Mouse (Mus musculus): ENCODE measurements around the gene Rab1a. TPM values are rescaled to one million over a fixed set of nuclear protein-coding genes. Genes with fewer than 3 reads are reported as not detected.
"Not testable (repeated sequence)": the region's sequence is repeated elsewhere in the genome, so short reads cannot be mapped to it uniquely, and the experiment has no call there.

Rab1a gene
- total RNA-seq, 2 experiments from 2014 or later: 103 to 110 TPM

DNA sequence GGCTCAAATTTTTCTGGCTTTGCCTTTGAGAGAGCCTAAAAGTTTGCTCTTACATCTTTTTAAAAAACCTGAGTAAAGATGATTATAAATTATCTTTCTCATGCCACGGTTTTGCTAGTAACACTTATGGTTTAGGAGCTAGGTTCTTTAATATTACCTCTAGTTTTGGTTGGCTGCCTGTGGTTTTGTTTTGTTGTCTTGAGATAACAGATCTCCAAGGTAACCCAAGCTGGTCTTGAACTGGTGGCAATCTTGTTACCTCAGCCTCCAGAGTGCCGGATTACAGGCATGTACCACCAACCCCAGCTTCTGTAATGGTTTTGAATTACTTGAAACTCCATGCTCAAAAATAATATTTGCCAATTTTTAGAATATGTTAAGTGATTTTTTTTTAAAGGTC is 10.6 kb downstream of the Rab1a start:
- no peak for DNase-seq
- intact Hi-C loops (cut with DNase I; ENCODE audit: low total_unique reads): no loop called here

DNA sequence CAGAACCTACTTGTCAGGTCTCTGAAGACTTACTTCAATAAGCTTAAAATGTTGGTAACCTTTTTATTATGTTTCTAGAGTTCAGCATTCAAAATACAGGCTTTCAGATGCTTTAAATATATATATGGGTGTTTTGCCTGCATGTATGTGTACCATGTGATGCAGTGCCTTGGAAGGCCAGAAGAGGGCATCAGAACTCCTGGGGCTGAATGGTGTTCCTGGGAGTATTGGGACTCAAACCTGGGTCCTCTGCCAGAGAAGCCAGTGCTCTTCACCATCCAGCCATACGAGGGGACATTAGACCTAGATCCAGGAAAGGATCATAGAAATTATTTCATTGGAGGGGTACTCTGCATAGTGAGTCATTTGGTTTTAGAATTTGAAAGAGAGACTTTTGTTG is 13.5 kb downstream of the Rab1a start:
- no peak for DNase-seq
- intact Hi-C loops (cut with DNase I; ENCODE audit: low total_unique reads): no loop called here

DNA sequence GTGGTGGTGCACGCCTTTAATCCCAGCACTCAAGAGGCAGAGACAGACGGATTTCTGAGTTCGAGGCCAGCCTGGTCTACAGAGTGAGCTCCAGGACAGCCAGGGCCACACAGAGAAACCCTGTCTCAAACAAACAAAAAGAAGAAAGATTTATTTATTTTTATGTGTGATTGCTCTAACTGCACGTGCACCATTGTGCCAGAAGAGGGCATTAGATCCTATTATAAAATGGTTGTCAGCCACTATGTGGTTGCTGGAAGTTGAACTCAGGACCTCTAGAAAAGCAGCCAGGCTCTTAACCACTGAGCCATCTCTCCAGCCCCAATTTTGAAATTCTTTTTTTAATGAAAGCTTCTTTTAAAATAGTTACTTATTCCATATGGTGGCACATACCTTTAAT is 15.2 kb downstream of the Rab1a start:
- intact Hi-C loops (cut with DNase I; ENCODE audit: low total_unique reads): no loop called here
- DNase-seq: no peak

DNA sequence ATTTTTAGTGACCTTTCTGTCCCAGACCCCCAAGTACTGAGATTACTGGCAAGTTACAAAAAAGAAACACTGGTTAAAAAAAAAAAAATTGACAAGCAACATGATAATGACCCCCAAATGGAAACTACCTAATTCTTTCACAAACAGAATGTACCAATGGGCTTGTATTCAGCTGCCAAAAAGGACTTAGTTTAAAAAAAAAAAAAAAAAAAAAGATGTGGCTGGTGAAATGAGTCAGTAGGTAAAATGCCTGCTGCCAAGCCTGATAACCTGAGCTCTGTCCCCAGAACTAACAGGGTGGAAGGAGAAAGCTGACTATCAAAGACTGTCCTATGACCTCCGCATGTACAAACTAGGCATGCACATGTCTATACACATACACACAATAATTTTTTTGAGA is 16.0 kb downstream of the Rab1a start:
- intact Hi-C loops (cut with DNase I; ENCODE audit: low total_unique reads): no loop called here
- no peak for DNase-seq

DNA sequence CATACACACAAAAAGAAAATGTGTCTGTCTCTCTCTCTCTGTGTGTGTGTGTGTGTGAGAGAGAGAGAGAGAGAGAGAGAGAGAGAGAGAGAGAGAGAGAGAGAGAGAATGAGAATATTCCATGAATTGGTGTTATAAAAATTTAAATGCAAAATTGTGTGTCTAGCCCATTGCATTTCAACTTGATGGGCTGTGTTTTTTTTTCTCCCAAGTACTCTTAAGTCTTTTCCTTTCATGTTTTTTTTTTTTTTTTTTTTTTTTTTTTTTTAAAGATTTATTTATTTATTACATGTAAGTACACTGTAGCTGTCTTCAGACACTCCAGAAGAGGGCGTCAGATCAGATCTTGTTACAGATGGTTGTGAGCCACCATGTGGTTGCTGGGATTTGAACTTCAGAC is 20.4 kb downstream of the Rab1a start:
- DNase-seq; intact Hi-C loops (cut with DNase I; ENCODE audit: low total_unique reads): not testable (repeated sequence)

DNA sequence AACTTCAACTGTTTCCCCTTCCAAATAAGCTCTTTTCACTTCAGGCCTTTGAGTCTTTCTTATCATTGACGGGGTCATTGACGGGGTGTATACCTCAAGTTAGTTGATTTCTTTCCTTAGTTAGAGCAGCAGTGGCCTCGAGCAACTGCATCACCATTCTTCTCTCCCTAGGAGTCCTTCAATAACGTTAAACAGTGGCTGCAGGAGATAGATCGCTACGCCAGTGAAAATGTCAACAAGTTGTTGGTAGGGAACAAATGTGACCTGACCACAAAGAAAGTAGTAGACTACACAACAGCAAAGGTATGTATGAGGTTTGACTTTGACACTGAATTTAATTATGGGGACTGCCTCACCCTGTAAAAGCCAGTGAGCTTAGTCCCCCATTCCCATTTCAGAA is 23.0 kb downstream of the Rab1a start:
- intact Hi-C loops (cut with DNase I; ENCODE audit: low total_unique reads): no loop called here
- no peak for DNase-seq

DNA sequence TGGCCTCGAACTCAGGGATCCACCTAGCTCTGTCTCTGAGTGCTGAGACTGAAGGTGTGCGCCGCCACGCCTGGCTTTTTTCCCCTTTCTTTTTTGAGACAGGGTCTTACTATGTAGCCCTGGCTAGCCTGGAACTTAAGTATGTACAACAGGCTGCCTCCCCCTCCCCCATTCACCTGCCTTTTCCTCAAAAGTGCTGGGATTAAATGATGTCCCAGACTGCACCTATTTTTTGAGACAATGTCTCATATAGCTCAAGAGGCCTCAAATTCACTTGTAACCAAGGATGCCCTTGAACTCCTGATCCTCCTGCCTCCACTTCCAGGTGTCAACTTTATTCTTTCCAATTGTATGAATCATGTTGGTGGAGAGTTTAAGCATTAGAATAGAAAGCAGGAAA is 24.7 kb downstream of the Rab1a start:
- no peak for DNase-seq
- intact Hi-C loops (cut with DNase I; ENCODE audit: low total_unique reads): no loop called here

DNA sequence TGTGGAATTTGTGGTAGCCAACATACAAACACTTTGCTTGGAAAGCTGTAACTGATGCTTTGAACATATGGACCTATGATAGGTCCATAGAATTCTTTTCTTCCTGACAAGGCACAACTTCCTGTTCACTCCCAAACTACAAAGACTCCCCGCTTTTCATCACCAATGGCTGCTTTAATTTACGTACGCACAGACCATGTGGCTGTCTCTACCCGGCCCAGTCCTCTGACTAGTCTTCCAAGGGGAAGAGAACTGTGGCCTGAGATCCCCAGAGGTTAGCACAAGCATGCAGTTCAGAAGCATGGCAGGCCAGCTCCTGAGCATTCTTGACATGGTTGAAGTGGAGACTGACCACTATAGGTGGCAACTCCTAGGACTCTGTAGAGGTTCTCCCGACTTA is 27.4 kb downstream of the Rab1a start:
- intact Hi-C loops (cut with DNase I; ENCODE audit: low total_unique reads): no loop called here
- no peak for DNase-seq

DNA sequence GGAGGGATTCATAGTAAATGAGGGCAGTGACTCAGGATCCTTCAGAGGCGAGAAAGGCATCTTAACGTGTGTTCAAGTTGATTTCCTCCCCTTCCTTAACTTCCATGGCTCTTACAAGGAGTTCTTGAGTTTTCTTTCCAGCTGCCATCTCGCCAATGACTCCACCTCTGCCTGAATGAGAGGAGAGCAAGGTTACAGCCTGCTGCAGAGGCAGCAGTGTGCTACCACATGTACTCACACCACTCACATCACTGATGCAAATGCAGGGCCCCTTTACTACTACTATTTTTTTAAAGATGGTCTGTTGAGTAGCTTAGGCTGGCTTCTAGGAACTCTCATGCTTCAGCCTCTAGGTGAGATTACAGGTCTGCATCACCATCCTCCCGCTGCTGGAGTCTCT is 28.1 kb downstream of the Rab1a start:
- DNase-seq: no peak

DNA sequence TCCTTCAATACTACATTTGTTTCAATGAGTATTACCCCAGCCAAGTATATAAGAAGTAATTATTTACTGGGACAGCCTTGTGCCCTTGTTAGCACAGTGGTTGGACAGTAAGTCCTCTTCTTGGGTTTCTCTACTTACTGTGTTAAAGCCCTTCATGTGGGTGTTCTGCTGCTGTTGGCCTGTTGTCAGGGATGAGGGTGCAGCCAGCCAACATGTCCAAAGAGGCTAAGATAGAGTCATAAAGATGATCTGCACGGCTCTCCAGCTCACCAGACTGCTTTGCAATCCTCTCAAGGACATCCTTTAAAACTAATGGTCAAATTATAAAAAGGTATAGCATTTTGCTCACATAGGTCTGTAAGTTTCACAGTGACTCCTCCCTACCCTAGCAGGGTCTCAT is 29.1 kb downstream of the Rab1a start:
- intact Hi-C loops (cut with DNase I; ENCODE audit: low total_unique reads): no loop called here
- DNase-seq: no peak

More for the DNA sequence above, 28.1 kb downstream of the Rab1a start:
- intact Hi-C loops (cut with DNase I; ENCODE audit: low total_unique reads): no loop called here

DNA sequence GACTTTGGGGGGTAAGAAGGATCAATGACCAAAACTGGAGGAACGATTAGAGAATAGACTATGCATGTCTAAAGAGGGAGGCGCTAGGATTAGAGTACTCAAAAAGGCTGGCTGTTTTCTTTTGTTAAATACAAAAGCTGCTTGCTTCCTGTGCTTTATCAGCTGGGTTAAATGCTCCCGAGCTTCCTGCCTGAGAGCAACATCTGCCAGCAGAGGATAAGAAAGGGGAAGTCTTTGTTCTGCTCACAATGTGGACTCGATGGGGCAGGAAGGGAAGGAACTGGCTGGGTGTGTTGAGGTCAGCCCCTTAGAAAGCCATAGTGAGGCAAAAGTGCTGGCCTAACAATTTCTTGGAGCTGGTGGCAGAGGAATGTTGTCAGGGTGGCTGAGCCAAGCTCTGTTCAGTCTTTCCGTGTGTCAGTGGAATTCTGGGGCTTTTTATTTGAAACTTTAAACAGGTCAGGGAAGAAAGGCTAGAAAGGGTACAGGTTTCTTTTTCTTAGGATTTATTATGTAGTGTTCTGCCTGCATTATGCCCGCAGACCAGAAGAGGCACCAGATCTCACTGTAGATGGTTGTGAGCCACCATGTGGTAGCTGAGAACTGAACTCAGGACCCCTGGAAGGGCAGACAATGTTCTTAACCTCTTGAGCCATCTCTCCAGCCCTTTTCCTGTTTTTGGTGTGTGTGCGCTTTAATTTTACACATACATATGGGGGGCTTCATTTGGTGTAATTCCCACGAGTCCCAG is 30.1 kb downstream of the Rab1a start:
- intact Hi-C loops (cut with DNase I; ENCODE audit: low total_unique reads): no loop called here
- DNase-seq: peak; percentile 36

DNA sequence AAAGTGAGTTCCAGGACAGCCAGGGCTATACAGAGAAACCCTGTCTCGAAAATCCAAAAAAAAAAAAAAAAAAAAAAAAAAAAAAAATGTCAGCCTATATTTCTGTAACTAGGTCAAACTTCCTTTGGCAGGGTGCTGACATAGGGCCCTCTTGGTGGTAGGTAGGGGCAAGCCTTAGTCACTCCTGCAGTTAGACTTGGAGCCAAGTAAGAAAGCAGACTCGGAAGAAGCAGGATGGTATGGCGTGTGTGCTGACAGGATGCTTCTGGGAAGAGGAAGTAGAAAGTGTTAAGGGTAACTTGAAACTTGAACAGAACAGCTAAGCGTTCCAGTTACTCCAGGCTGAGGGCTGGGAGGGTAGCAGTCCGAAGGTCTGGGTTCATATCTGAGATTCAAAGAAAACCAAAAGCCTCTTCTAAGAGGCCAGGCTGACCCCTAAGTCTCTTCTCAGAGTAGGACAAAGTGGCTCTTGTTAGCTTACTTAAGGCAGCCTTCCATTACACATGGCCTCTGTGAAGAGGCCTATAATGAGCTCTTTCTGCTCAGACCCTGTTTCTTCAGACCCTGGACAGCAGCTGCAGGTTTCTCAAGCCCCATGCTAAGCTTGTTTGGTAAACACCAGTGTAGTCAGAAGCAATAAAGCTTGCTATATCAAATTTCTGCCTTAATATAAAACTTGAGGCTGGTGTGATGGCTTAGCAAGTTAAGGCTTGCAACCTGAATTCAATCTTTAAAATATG is 31.0 kb downstream of the Rab1a start:
- intact Hi-C loops (cut with DNase I; ENCODE audit: low total_unique reads): no loop called here

DNA sequence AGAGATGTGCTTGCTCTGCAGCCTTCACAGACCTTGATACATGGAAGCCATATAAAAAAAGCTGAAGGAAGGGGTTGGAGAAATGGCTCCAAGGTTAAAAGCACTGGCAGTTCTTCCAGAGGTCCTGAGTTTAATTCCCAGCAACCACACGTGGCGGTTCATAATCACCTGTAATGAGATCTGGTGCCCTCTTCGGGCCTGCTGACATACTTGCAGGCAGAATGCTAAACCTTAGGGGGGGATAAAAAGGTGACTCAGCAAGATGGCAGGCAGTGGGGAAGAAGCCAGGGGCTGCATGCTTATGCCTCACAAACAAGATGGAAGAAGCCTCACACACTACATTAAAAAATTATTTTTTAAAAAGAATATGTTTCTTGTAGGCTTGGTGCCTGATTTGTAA is 33.0 kb downstream of the Rab1a start:
- intact Hi-C loops (cut with DNase I; ENCODE audit: low total_unique reads): no loop called here
- no peak for DNase-seq

More for the DNA sequence above, 31.0 kb downstream of the Rab1a start:
- DNase-seq: no peak

DNA sequence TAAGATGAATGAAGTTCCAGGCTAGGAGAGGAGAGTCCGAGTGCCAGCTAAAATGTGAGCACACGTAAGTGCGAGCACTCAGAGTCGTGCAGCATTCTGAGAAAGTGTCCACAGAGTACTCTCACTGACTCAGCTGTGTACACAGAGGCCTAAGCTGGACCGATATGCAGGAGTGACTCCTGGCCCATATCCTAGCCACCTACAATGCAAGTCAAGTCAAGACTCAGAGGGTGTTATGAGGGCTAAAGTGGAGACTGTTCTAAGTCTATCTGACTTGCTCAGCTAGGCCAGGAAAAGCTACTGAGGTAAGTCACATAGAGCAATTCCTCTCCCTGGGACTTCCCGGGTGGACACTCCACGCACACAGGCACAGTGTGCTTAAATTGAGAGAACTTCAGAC is 35.8 kb downstream of the Rab1a start:
- intact Hi-C loops (cut with DNase I; ENCODE audit: low total_unique reads): no loop called here

DNA sequence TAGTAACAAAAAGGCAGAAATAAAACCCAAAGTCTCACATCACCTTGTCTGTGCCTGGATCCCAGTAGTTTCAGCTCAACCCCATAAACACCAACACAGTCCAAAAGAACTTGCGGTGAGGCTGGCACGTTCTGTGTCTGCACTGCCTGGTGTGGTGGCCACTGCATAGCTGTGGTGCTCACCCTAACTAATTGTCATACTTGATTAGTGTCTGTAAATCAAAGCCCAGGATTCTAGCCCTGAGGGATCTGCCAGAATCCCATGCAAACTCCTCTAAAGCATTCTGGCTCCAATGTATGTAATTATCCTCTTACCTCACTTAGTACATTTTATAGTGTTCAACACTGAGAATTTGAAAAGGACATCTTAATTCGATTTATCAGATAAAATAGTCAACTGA is 36.7 kb downstream of the Rab1a start:
- no peak for DNase-seq
- intact Hi-C loops (cut with DNase I; ENCODE audit: low total_unique reads): no loop called here

More for the DNA sequence above, 35.8 kb downstream of the Rab1a start:
- DNase-seq: no peak

DNA sequence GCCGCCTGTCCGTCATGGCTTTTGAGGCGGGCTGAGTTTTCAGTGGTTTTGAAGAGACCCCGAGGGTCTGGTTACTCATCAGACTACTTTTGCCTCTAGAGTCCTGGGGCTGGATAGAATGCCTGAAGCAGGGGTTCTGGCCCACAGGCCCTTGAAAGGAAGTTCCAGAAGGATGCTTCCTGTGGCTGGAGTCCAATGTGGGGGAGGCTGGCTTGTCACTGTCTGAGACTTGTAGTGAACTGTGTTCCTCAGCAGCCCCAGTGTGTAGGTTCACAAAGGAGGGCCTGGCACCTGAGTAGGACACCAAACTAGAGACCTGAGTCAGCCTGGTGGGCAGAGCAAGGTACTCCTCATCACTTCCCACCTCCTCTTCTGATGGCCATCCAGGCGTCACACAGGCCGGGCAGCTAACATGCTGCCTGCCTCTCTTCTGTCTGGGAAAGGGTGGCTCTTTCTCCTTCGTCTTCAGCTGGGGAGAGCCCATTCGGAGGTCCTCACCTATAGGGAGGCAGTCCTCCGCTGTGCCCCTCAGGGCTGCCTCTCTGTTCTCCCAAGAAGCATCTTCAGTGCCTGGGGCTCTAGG is 38.1 kb downstream of the Rab1a start:
- no peak for DNase-seq
- intact Hi-C loops (cut with DNase I; ENCODE audit: low total_unique reads): no loop called here

DNA sequence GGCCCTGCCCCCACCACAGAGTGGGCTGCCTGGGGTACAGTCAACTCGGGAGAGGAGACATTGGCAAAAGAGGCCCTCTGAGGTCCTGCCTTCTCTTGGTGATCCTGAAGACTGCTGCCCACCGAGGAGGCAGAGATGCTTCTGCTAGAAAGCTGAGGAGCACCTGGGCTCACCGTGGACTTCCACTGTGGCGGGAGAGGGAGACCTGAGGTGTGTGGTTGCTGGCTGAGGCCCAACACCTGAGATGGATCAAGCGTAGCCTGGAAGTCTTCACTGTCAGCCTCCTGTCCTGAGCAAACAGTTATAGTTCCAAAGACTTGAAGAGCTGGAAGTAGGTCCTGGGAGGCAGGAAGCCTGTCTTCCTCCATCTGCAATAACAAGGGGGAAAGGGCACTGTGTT is 39.1 kb downstream of the Rab1a start:
- intact Hi-C loops (cut with DNase I; ENCODE audit: low total_unique reads): no loop called here
- DNase-seq: no peak

DNA sequence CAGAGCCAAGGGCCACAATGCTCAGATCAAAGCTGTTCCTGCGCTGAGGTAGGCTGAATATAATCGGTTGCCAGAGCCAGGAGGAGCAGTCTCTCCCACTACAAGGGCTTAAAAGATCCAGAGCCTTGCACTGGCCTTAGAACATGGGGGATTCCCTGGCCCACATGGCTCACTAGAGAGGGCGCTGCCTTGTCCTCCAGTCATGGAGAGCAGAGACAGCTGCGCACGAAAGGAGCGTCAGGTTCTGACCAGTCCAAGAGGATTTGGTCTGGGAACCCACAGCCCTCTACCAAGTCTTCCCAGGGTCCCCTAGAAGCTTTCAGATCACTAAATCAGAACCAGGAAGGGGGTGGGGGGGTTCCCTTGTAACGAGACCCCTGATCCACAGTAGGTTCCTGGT is 40.1 kb downstream of the Rab1a start:
- DNase-seq: no peak
- intact Hi-C loops (cut with DNase I; ENCODE audit: low total_unique reads): no loop called here

DNA sequence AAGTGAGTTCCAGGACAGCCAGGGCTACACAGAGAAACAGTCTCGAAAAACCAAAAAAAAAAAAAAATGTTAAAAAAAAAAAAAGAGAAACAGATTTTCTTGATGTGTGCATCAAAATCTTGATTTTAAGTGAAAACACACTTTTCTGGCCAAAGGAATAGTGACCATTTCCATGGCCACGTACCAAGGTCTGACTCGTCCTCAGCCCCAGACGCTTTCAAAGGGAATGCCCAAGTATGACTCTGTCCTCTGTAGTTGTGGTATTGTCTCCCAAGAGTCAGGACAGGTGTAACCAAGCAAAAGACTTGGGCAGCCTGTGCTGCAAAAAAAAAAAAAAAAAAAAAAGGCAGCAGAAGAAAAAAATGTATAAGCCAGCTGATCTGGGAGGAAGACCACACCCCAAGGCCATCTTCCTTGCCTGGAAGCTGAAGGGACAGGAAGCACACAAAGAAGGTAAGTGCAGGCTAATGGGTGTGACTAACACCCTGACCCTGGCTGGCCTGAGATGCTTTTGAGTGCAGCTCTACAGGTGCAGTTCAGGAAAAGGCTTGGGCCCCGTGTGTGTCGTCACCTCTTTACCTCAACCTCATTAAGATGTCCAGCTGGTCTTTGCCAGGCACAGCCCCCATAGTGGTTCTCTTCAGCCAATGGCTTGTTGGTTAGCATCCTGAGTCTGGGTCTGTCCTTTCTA is 41.3 kb downstream of the Rab1a start:
- intact Hi-C loops (cut with DNase I; ENCODE audit: low total_unique reads): no loop called here

DNA sequence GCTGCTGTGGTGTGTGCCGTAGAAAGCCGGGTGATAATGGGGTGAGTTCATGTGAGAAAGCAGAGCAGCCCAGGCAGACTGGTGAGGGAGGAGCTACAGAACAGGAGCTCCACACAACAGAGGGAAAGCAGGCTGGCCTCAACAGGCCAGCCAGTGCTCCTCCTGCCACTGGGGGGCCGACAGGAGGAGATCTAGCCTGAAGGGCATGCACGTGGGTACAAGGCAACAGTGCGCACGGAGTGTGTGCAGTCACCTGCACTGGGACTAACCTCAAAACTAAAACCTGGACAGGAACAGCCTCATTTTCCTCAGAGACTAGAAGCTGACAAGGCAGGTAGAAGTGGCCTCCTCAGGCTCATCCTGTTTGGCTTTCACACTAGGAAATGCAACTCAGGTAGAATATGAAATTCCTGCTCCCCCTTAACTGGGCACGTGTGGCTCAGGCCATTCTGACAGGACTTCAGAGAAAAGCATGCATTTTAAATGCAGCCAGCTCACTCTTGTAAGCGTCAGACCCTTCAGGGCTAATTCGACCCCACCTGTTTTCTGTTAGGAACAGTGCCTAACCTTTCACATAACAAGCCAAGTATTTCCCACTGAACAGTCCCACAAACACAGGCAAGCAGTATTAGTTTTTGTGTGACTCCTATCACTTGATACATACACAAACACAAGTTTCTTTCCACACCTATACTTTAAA is 42.1 kb downstream of the Rab1a start:
- intact Hi-C loops (cut with DNase I; ENCODE audit: low total_unique reads): no loop called here
- DNase-seq: no peak

More for the DNA sequence above, 41.3 kb downstream of the Rab1a start:
- DNase-seq: no peak
